Mouse (Mus musculus) bone marrow macrophage, adult 2 months (primary cell): ENCODE measurements around the gene Ift122.

Source experiments
- CTCF ChIP-seq: IDR thresholded peaks from 2 replicates; pipeline ENCODE4 v1.5.1; 2012; ENCODE audit warnings: low read depth, mild to moderate bottlenecking, low read length, moderate library complexity
- POLR2A ChIP-seq: IDR thresholded peaks from 2 replicates; pipeline ENCODE4 v1.6.1; 2012; ENCODE audit warnings: mild to moderate bottlenecking, low read depth, low read length, borderline replicate concordance

DNA sequence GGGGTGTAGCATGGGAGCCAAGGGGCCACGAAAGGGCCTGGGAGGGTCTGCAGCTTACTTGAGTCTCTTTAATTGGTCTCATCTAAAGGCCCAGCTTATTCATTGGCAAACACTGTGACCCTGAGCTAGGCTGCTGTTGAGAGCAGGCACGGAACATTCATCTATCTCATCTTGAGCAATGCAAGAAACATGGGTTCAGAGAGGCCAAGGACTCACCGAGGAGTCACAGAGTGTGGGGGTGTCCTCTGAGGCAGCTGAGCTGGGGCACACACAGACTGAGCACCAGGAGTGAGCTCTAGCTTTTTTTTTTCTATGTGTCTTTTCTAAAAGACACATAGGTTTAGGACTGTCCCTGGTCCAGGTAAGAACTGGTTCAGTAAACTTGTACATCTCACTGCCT, 79.1 kb downstream of the Ift122 start:
- TF ChIP-seq CTCF (no peak), POLR2A (no peak)
